Mouse (Mus musculus): ENCODE results near the gene Map3k7cl. TPM values are rescaled to one million over a fixed set of nuclear protein-coding genes. Genes with fewer than 3 reads are reported as not detected.

Map3k7cl gene
- polyA plus RNA-seq, 1 experiment from 2014 or later, result 0.13 TPM

GRCm38 (mm10) chr16:87567572-87567971 is 14.4 kb downstream of the Map3k7cl start:
- H3K9ac ChIP-seq, result no peak overlapping the region
- H3K4me1 ChIP-seq (replicated peaks), result no peaks in the 10 kb centered on the region
- H3K9me3 ChIP-seq (replicated peaks), result no peaks in the 10 kb centered on the region
- H3K27me3 ChIP-seq (replicated peaks), result no peaks in the 10 kb centered on the region
- H3K4me3 ChIP-seq, result no peak overlapping the region
- WGBS, result 81% methylated on average over 13 of the region's 13 CpGs
- no peak for ATAC-seq (ENCODE audit: insufficient number of reproducible peaks, low FRiP score)
- no peak overlapping the region for H3K4me2 ChIP-seq
- no peaks in the 10 kb centered on the region for H3K36me3 ChIP-seq
- no peak overlapping the region for H3K27ac ChIP-seq (ENCODE audit: poor library complexity, severe bottlenecking)

GRCm38 (mm10) chr16:87568241-87568640 is 15.1 kb downstream of the Map3k7cl start:
- Histone ChIP-seq H3K27ac (ENCODE audit: poor library complexity, severe bottlenecking) (no peak overlapping the region), H3K27me3 (replicated peaks) (no peaks in the 10 kb centered on the region), H3K36me3 (no peaks in the 10 kb centered on the region), H3K4me1 (replicated peaks) (no peaks in the 10 kb centered on the region), H3K9me3 (replicated peaks) (no peaks in the 10 kb centered on the region), H3K4me3 (no peak overlapping the region), H3K4me2 (no peak overlapping the region), H3K9ac (no peak overlapping the region)
- WGBS, result 85% methylated on average over 7 of the region's 7 CpGs
- ATAC-seq (ENCODE audit: insufficient number of reproducible peaks, low FRiP score), result no peak

DNA sequence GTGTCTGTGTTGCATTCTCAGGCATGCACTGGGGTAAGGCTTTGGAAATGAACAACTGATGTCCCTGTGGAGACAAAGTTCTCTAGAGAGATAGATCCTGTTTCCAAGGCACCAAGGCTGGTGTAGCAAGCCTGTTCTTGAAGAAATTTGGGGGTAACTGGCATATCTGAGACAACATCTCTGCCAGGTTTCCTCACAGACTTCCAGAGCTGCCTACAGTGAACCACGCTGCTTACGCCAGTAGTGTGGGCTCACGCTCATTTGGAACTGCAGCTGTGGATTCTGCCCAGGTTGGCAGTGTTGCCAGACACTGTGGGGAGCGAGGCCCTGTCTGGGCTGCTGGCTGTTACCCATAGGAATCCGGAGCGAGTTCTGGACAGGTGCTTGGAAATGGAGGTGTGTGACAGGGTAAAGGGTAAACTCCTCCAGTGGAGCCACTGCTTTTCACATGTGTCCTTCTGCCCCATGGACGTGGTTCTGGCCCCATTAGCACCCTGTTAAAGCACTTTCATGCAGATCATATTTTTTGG is 16.5 kb downstream of the Map3k7cl start:
- no peaks in the 10 kb centered on the region for H3K9me3 ChIP-seq (replicated peaks)
- no peaks in the 10 kb centered on the region for H3K4me1 ChIP-seq (replicated peaks)
- ATAC-seq (ENCODE audit: insufficient number of reproducible peaks, low FRiP score), result no peak
- 83% methylated on average over 7 of the region's 7 CpGs for WGBS
- H3K4me3 ChIP-seq, result no peak overlapping the region
- H3K27ac ChIP-seq (ENCODE audit: poor library complexity, severe bottlenecking), result no peak overlapping the region
- no peak overlapping the region for H3K9ac ChIP-seq
- H3K36me3 ChIP-seq, result no peaks in the 10 kb centered on the region
- no peaks in the 10 kb centered on the region for H3K27me3 ChIP-seq (replicated peaks)
- H3K4me2 ChIP-seq, result no peak overlapping the region

- Histone ChIP-seq H3K4me1 (replicated peaks) (no peaks in the 10 kb centered on the region), H3K9me3 (replicated peaks) (no peaks in the 10 kb centered on the region), H3K9ac (no peak overlapping the region), H3K27me3 (replicated peaks) (no peaks in the 10 kb centered on the region), H3K4me2 (no peak overlapping the region), H3K4me3 (no peak overlapping the region), H3K27ac (ENCODE audit: poor library complexity, severe bottlenecking) (no peak overlapping the region), H3K36me3 (no peaks in the 10 kb centered on the region)
- WGBS, result 71% methylated on average over 7 of the region's 7 CpGs
- ATAC-seq (ENCODE audit: insufficient number of reproducible peaks, low FRiP score), result no peak
These were observed 17.2 kb downstream of the Map3k7cl start for GRCm38 (mm10) chr16:87570334-87570733.

GRCm38 (mm10) chr16:87573409-87573808 is 20.3 kb downstream of the Map3k7cl start:
- no peaks in the 10 kb centered on the region for H3K27me3 ChIP-seq (replicated peaks)
- WGBS, result 76% methylated on average over 5 of the region's 5 CpGs
- no peak overlapping the region for H3K9ac ChIP-seq
- no peaks in the 10 kb centered on the region for H3K9me3 ChIP-seq (replicated peaks)
- H3K36me3 ChIP-seq, result no peaks in the 10 kb centered on the region
- H3K4me3 ChIP-seq, result no peak overlapping the region
- H3K4me1 ChIP-seq (replicated peaks), result peaks cover 3% of the 10 kb centered on the region; the same call in 1 of the 2 replicates
- no peak overlapping the region for H3K4me2 ChIP-seq
- no peak for ATAC-seq (ENCODE audit: insufficient number of reproducible peaks, low FRiP score)
- no peak overlapping the region for H3K27ac ChIP-seq (ENCODE audit: poor library complexity, severe bottlenecking)

DNA sequence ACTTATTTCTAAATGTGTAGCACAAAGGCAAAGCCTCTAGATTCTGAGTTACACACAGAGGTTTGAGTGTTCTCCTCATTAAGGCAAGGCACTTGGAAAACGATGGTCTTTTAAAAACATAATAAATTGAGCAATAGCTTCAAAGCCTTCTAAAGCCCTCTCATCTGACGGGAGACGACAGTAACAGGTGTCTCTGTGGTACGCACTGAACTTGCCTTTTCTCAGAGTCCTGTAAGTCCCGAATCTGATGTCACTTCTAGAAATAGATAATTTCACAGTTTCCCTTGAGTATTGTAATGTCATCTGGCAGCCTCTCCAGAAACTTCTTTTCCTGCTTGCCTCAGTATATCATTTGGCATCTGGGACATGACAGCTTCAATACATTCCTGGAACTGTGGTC is 21.0 kb downstream of the Map3k7cl start:
- WGBS, result 72% methylated on average over 5 of the region's 5 CpGs
- no peak overlapping the region for H3K4me2 ChIP-seq
- no peak for ATAC-seq (ENCODE audit: insufficient number of reproducible peaks, low FRiP score)

DNA sequence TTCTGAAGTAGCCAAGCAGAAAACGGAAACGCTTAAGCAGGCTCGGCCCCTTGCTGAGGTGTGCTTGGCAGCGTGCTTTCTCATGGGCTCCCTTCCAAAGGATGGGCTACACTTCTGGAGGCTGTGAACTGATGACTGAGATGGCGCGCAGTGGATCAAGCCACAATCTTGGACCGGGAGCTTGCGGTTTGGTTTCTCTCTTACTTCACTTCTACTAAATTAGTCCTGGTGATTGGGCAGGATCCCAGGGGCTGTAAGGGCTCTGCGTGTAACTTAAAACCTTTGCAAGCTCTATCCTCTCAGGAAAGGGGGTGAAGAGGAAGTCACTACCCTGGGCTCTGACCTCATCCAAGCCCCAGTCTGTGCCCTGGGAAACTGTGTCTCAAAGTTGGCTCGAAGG is 22.5 kb downstream of the Map3k7cl start:
- Histone ChIP-seq H3K4me2 (no peak overlapping the region), H3K4me1 (replicated peaks) (peaks cover 3% of the 10 kb centered on the region; the same call in 1 of the 2 replicates), H3K9me3 (replicated peaks) (0 out of 2 replicates have a peak, but pooled peaks cover 3% of the 10 kb centered on the region), H3K27ac (ENCODE audit: poor library complexity, severe bottlenecking) (no peak overlapping the region), H3K9ac (no peak overlapping the region), H3K27me3 (replicated peaks) (no peaks in the 10 kb centered on the region), H3K36me3 (no peaks in the 10 kb centered on the region), H3K4me3 (no peak overlapping the region)
- 59% methylated on average over 10 of the region's 10 CpGs for WGBS
- no peak for ATAC-seq (ENCODE audit: insufficient number of reproducible peaks, low FRiP score)

More for the DNA sequence above, 21.0 kb downstream of the Map3k7cl start:
- Histone ChIP-seq H3K27me3 (replicated peaks) (no peaks in the 10 kb centered on the region), H3K36me3 (no peaks in the 10 kb centered on the region), H3K4me1 (replicated peaks) (peaks cover 3% of the 10 kb centered on the region; the same call in 1 of the 2 replicates), H3K4me3 (no peak overlapping the region), H3K9me3 (replicated peaks) (0 out of 2 replicates have a peak, but pooled peaks cover 3% of the 10 kb centered on the region), H3K27ac (ENCODE audit: poor library complexity, severe bottlenecking) (no peak overlapping the region), H3K9ac (no peak overlapping the region)

DNA sequence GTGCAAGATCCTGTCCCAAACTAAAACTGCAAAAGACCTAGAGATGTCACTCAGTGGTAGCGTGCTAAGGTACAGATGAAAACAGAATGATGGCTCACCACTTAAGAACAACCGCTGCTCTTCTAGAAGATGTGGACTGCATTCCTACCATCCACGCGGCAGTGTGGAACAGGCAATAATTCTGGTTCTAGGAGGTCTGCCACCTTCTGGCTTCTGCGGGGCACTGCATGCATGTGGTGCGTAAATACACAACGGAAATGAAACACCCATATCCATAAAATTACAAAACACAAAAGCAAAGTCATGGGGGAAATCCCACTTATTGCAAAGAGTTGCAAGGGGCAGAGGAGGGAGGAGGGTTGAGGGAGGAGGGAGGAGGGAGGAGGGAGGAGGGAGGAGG is 25.8 kb downstream of the Map3k7cl start:
- H3K27me3 ChIP-seq (replicated peaks), result no peaks in the 10 kb centered on the region
- 82% methylated on average over 7 of the region's 7 CpGs for WGBS
- H3K4me1 ChIP-seq (replicated peaks), result peaks cover 3% of the 10 kb centered on the region; the same call in 1 of the 2 replicates
- H3K4me3 ChIP-seq, result no peak overlapping the region
- no peak overlapping the region for H3K9ac ChIP-seq
- no peaks in the 10 kb centered on the region for H3K36me3 ChIP-seq
- no peak for ATAC-seq (ENCODE audit: insufficient number of reproducible peaks, low FRiP score)
- no peak overlapping the region for H3K27ac ChIP-seq (ENCODE audit: poor library complexity, severe bottlenecking)
- 0 out of 2 replicates have a peak, but pooled peaks cover 3% of the 10 kb centered on the region for H3K9me3 ChIP-seq (replicated peaks)
- no peak overlapping the region for H3K4me2 ChIP-seq

DNA sequence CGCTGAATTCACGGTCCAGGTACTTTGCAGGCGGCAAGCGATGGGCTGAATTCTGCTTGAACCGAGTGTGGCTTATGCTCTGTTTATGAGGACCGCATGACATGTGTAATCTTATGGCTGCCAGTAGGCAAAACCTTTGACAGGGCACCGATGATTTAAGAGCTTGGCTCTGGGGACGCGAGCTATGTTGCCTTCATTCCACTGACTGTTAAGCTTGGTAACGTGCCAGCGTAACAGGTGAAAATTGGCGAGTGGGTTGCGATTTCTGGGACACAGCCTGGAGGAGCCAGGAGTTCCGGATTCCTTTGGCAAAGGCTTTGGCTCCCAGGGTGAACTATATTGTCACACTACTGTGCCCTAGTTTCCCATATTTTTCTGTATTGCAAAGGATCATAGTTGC is 26.3 kb downstream of the Map3k7cl start:
- WGBS, result 83% methylated on average over 14 of the region's 14 CpGs
- no peaks in the 10 kb centered on the region for H3K36me3 ChIP-seq
- H3K27ac ChIP-seq (ENCODE audit: poor library complexity, severe bottlenecking), result no peak overlapping the region
- H3K27me3 ChIP-seq (replicated peaks), result no peaks in the 10 kb centered on the region
- ATAC-seq (ENCODE audit: insufficient number of reproducible peaks, low FRiP score), result no peak
- H3K4me3 ChIP-seq, result no peak overlapping the region
- H3K9ac ChIP-seq, result no peak overlapping the region
- 0 out of 2 replicates have a peak, but pooled peaks cover 3% of the 10 kb centered on the region for H3K9me3 ChIP-seq (replicated peaks)
- peaks cover 3% of the 10 kb centered on the region; the same call in 1 of the 2 replicates for H3K4me1 ChIP-seq (replicated peaks)
- H3K4me2 ChIP-seq, result no peak overlapping the region

- no peak overlapping the region for H3K4me2 ChIP-seq
- no peak overlapping the region for H3K9ac ChIP-seq
- H3K9me3 ChIP-seq (replicated peaks), result 0 out of 2 replicates have a peak, but pooled peaks cover 3% of the 10 kb centered on the region
- no peak overlapping the region for H3K27ac ChIP-seq (ENCODE audit: poor library complexity, severe bottlenecking)
- H3K4me3 ChIP-seq, result no peak overlapping the region
- ATAC-seq (ENCODE audit: insufficient number of reproducible peaks, low FRiP score), result no peak
- no peaks in the 10 kb centered on the region for H3K4me1 ChIP-seq (replicated peaks)
- 77% methylated on average over 6 of the region's 6 CpGs for WGBS
- no peaks in the 10 kb centered on the region for H3K27me3 ChIP-seq (replicated peaks)
- H3K36me3 ChIP-seq, result no peaks in the 10 kb centered on the region
These were observed 29.6 kb downstream of the Map3k7cl start for GRCm38 (mm10) chr16:87582776-87583175.

DNA sequence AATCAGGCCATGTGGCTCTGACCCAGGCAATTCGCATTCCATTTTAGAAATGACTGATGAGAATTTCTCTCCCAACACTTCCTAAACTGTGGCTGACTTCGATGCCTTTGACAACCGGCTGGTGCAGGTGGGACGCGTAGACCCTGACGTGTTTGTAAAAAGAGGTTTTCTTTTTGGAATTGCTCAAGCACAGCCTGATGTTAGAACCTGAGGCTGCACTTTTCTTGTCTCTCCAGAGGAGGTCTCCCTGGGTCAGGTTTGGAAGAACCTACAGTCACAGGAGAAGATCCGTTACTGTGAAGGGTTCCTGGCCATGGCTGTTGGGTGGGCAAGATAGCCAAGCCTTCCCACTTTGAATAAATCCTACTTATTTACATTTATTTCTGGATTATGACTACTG is 31.5 kb downstream of the Map3k7cl start:
- WGBS, result 77% methylated on average over 7 of the region's 7 CpGs
- Histone ChIP-seq H3K4me3 (no peak overlapping the region), H3K9me3 (replicated peaks) (no peaks in the 10 kb centered on the region), H3K4me1 (replicated peaks) (no peaks in the 10 kb centered on the region), H3K27me3 (replicated peaks) (no peaks in the 10 kb centered on the region), H3K27ac (ENCODE audit: poor library complexity, severe bottlenecking) (no peak overlapping the region), H3K9ac (no peak overlapping the region), H3K4me2 (no peak overlapping the region), H3K36me3 (no peaks in the 10 kb centered on the region)
- no peak for ATAC-seq (ENCODE audit: insufficient number of reproducible peaks, low FRiP score)

Measured in heart, embryonic 12.5 days (tissue).